Mouse (Mus musculus): Measurements from ENCODE around the gene Gadd45b.

- TF ChIP-seq CTCF (IDR thresholded peaks at IDR 0.05; ENCODE audit: low read depth) (no peak), EP300 (IDR thresholded peaks at IDR 0.05; ENCODE audit: low read depth) (no peak)
Observed at GRCm38 (mm10) chr10:80899074-80899473, 30.8 kb upstream of the Gadd45b start.

Data from heart, postnatal 0 days (tissue).